11 mouse cellular contexts compared by ENCODE assay signal in genomic region chr3:30546831-30547369, GRCm38 (mm10). TPM values are rescaled to one million over a fixed set of nuclear protein-coding genes. Genes with fewer than 3 reads are reported as not detected.
DNase-seq lines count a peak whose midpoint lies in the region; ATAC-seq and TF ChIP-seq lines count a peak whose summit lies in the region.
"Had no signal": no experiment of that assay in that cellular context is flagged by ENCODE, and none has a peak within 500 bp of the region (broad histone marks: within the 10 kb centered on the region; RNA-seq: fewer than 3 reads in every experiment).

No protein-coding gene starts in this region.

- TF ChIP-seq EP300 in liver, postnatal 0 days (IDR thresholded peaks at IDR 0.05; ENCODE audit: low read depth), result no peak

- H3K4me3 ChIP-seq in forebrain, embryonic 16.5 days (replicated peaks; ENCODE audit: low read length), result no peak overlapping the region
- no peak overlapping the region for H3K4me3 ChIP-seq in forebrain, embryonic 10.5 days
- no peak overlapping the region for H3K4me3 ChIP-seq in liver, postnatal 0 days (ENCODE audit: low read depth, low read length)

- peak; percentile 45; the same call in 1 of the 2 replicates for ATAC-seq in forebrain, embryonic 16.5 days
- ATAC-seq in liver, postnatal 0 days, result no peak

- H3K9me3 ChIP-seq in forebrain, embryonic 16.5 days (ENCODE audit: control insufficient read depth, low read length), result no peaks in the 10 kb centered on the region
- H3K9me3 ChIP-seq in forebrain, embryonic 10.5 days, result no peaks in the 10 kb centered on the region
- H3K9me3 ChIP-seq in liver, postnatal 0 days (ENCODE audit: low read length), result no peaks in the 10 kb centered on the region
- H3K9me3 ChIP-seq: G1E had no signal

- peaks cover 6% of the 10 kb centered on the region for H3K4me1 ChIP-seq in forebrain, embryonic 16.5 days (replicated peaks; ENCODE audit: control insufficient read depth, insufficient read depth, low read length)
- peaks cover 8% of the 10 kb centered on the region; the same call in 1 of the 2 replicates for H3K4me1 ChIP-seq in forebrain, embryonic 10.5 days
- H3K4me1 ChIP-seq in liver, postnatal 0 days (ENCODE audit: insufficient read depth), result no peaks in the 10 kb centered on the region

- TF ChIP-seq CTCF in liver, postnatal 0 days (IDR thresholded peaks at IDR 0.05; ENCODE audit: low read depth), result no peak

- 64% methylated on average over 11 of the region's 11 CpGs for WGBS in forebrain, embryonic 16.5 days
- WGBS in forebrain, embryonic 10.5 days, result 83% methylated on average over 11 of the region's 11 CpGs
- WGBS in liver, postnatal 0 days (ENCODE audit: insufficient replicate concordance), result 58% methylated on average over 11 of the region's 11 CpGs

- H3K9ac ChIP-seq in forebrain, embryonic 16.5 days (replicated peaks; ENCODE audit: low read depth, low read length), result no peak overlapping the region
- no peak overlapping the region for H3K9ac ChIP-seq in liver, postnatal 0 days (replicated peaks)

- no peaks in the 10 kb centered on the region for H3K36me3 ChIP-seq in forebrain, embryonic 16.5 days (ENCODE audit: control insufficient read depth, insufficient read depth)
- H3K36me3 ChIP-seq in forebrain, embryonic 10.5 days (replicated peaks), result no peaks in the 10 kb centered on the region
- no peaks in the 10 kb centered on the region for H3K36me3 ChIP-seq in liver, postnatal 0 days (replicated peaks; ENCODE audit: insufficient read depth, low read length)
- H3K36me3 ChIP-seq: G1E had no signal

- DNase-seq in forebrain, embryonic 10.5 days (ENCODE audit: extremely low spot score, low spot score), result no peak
- DNase-seq in brain, adult 2 months (ENCODE audit: low read depth, low spot score), result peak; percentile 37
- DNase-seq in heart, adult 8-10 months (ENCODE audit: low spot score), result peak; percentile 89
- DNase-seq in kidney, postnatal 25 days, result peak; percentile 40 to 55
- peak; percentile 54 for DNase-seq in lung, postnatal 36 days
- DNase-seq in liver, postnatal 0 days, result no peak
- DNase-seq in urinary bladder, postnatal 10 days (ENCODE audit: low spot score), result no peak

- no peak overlapping the region for H3K27ac ChIP-seq in forebrain, embryonic 16.5 days (ENCODE audit: low read length)
- no peak overlapping the region for H3K27ac ChIP-seq in forebrain, embryonic 10.5 days
- no peak overlapping the region for H3K27ac ChIP-seq in liver, postnatal 0 days (ENCODE audit: low read depth)

- H3K27me3 ChIP-seq in forebrain, embryonic 16.5 days (replicated peaks; ENCODE audit: control insufficient read depth, insufficient read depth, low read length), result no peaks in the 10 kb centered on the region
- no peaks in the 10 kb centered on the region for H3K27me3 ChIP-seq in forebrain, embryonic 10.5 days (ENCODE audit: poor library complexity, severe bottlenecking)
- no peaks in the 10 kb centered on the region for H3K27me3 ChIP-seq in liver, postnatal 0 days (ENCODE audit: insufficient read depth, low read length)

- no peak overlapping the region; the same call in 1 of the 2 replicates for H3K4me2 ChIP-seq in forebrain, embryonic 16.5 days (ENCODE audit: low read length)
- H3K4me2 ChIP-seq in liver, postnatal 0 days (ENCODE audit: low read depth, low read length), result no peak overlapping the region

RNA-seq across cellular contexts. Expression of gene Mecom, which starts 0.9 kb away (rescaled TPM):
- polyA plus RNA-seq in forebrain, embryonic 16.5 days (2015; fragmentation: Nextera tagmentation; extraction: Ambion mirVana), result 2.1 and 2.8 TPM in 2 replicates
- 26.7 and 26.9 TPM in 2 replicates for polyA plus RNA-seq in forebrain, embryonic 10.5 days (2016; fragmentation: Nextera tagmentation; extraction: Ambion mirVana)
- 10 to 100 TPM; 13.6 to 19.5 (median 16.5) TPM for total RNA-seq in heart, adult 8-10 months (2022)
- polyA plus RNA-seq in liver, postnatal 0 days (2015; fragmentation: Nextera tagmentation; extraction: Ambion mirVana), result 0.85 and 0.89 TPM in 2 replicates
- polyA plus RNA-seq: G1E had no signal

RNA-seq across cellular contexts. Expression of gene Actrt3, which starts 52.8 kb away (rescaled TPM):
- 0.20 and 0.38 TPM in 2 replicates for polyA plus RNA-seq in forebrain, embryonic 16.5 days (2015; fragmentation: Nextera tagmentation; extraction: Ambion mirVana)
- polyA plus RNA-seq in forebrain, embryonic 10.5 days (2016; fragmentation: Nextera tagmentation; extraction: Ambion mirVana), result 0.09 and 0.17 TPM in 2 replicates
- not detected for total RNA-seq in heart, adult 8-10 months (2022)
- polyA plus RNA-seq in liver, postnatal 0 days (2015; fragmentation: Nextera tagmentation; extraction: Ambion mirVana), result not detected in 2 replicates
- polyA plus RNA-seq: G1E; liver, embryonic 16.5 days; stomach, embryonic 14.5 days had no signal

RNA-seq across cellular contexts. Expression of gene Mynn, which starts 55.0 kb away (rescaled TPM):
- 39.9 and 41.8 TPM in 2 replicates for polyA plus RNA-seq in forebrain, embryonic 16.5 days (2015; fragmentation: Nextera tagmentation; extraction: Ambion mirVana)
- 29.9 and 31.0 TPM in 2 replicates for polyA plus RNA-seq in forebrain, embryonic 10.5 days (2016; fragmentation: Nextera tagmentation; extraction: Ambion mirVana)
- 10 to 100 TPM; 10.1 to 13.4 (median 11.9) TPM for total RNA-seq in heart, adult 8-10 months (2022)
- polyA plus RNA-seq in liver, postnatal 0 days (2015; fragmentation: Nextera tagmentation; extraction: Ambion mirVana), result 6.2 and 7.5 TPM in 2 replicates

Comparison
In these comparisons a context has a peak if more than half of its experiments do, and no peak if none do; other contexts are left out.
1. DNase-seq: peak in brain, adult 2 months (single experiment), heart, adult 8-10 months (single experiment), kidney, postnatal 25 days (2 of 2) and lung, postnatal 36 days (single experiment); none in forebrain, embryonic 10.5 days (single experiment), liver, postnatal 0 days (single experiment) and urinary bladder, postnatal 10 days (single experiment).